Mouse (Mus musculus): ENCODE measurements around the gene Rln1. TPM values are rescaled to one million over a fixed set of nuclear protein-coding genes. Genes with fewer than 3 reads are reported as not detected.
A peak's percentile ranks its signal among the peaks of the same experiment; 100 is the strongest.

The Rln1 gene
- polyA plus RNA-seq, 1 experiment from 2014 or later = 4.6 TPM

DNA sequence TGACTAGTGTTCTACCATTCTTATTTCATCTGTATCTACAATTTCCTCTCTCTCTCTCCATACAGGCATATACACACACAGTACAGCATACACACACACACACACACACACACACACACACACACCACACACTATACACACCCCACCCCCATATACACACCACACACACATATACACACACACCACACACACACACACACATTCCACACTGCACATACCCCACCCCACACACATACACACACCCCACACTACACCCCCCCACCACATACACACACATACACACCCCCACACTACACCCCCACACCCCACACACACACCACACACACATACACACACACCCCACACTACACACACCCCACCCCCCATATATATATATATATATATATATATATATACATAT, 10.4 kb upstream of the Rln1 start:
- Histone ChIP-seq H3K9me3 (ENCODE audit: control insufficient read depth, low read length) (no peaks in the 10 kb centered on the region), H3K27me3 (replicated peaks; ENCODE audit: control insufficient read depth, insufficient read depth, low read length) (no peaks in the 10 kb centered on the region), H3K9ac (ENCODE audit: low read depth, low read length) (no peak overlapping the region), H3K36me3 (ENCODE audit: control insufficient read depth, insufficient read depth, low read length) (no peaks in the 10 kb centered on the region), H3K27ac (ENCODE audit: low read depth, low read length) (no peak overlapping the region), H3K4me3 (ENCODE audit: low read length) (no peak overlapping the region), H3K4me1 (ENCODE audit: control insufficient read depth, insufficient read depth, low read depth, low read length) (no peaks in the 10 kb centered on the region), H3K4me2 (ENCODE audit: low read length) (no peak overlapping the region)
- no peak for ATAC-seq

DNA sequence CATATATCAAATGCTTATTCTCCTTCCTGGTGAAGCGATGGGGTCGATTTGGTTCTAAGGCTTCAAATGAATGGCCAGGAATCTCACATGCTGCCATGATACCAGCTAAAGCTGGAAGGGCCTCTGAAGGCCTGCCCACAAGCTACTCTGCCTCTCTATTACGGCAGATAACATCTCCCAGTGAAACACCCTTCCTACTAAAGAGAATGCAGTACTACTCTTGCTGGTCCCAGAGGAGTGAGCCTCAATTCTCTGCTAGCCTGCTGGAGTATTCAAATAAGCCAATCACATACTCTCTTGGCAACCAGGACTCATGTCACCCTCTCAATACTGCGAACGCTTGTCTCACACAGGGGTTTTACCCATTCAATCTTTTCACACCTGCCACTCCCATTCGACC, 7.8 kb upstream of the Rln1 start:
- Histone ChIP-seq H3K36me3 (ENCODE audit: control insufficient read depth, insufficient read depth, low read length) (no peaks in the 10 kb centered on the region), H3K27ac (ENCODE audit: low read depth, low read length) (no peak overlapping the region), H3K4me3 (ENCODE audit: low read length) (no peak overlapping the region), H3K4me2 (ENCODE audit: low read length) (no peak overlapping the region), H3K27me3 (replicated peaks; ENCODE audit: control insufficient read depth, insufficient read depth, low read length) (no peaks in the 10 kb centered on the region), H3K9ac (ENCODE audit: low read depth, low read length) (no peak overlapping the region), H3K4me1 (ENCODE audit: control insufficient read depth, insufficient read depth, low read depth, low read length) (no peaks in the 10 kb centered on the region), H3K9me3 (ENCODE audit: control insufficient read depth, low read length) (no peaks in the 10 kb centered on the region)
- no peak for ATAC-seq
- WGBS = 81% methylated on average over 6 of the region's 6 CpGs

DNA sequence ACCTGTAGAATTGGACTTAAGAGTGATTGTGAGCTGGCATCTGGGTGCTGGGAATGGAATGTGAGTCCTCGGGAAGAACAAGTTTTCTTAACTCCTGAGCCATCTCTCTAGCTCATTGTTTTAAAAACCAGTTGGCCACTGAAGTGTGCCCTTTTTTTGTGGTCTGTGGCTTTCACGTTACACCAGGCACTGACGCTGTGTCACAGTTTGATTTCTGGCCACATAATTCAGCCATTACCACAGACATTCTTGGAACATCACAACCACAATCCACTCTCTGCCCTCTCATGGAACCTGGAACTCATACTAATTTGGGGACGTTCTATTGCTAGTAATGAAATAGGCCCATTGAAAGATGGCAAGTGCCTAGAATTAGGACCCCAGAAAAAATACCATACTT, 6.6 kb upstream of the Rln1 start:
- Histone ChIP-seq H3K4me3 (ENCODE audit: low read length) (no peak overlapping the region), H3K9me3 (ENCODE audit: control insufficient read depth, low read length) (no peaks in the 10 kb centered on the region), H3K4me2 (ENCODE audit: low read length) (no peak overlapping the region), H3K4me1 (ENCODE audit: control insufficient read depth, insufficient read depth, low read depth, low read length) (no peaks in the 10 kb centered on the region), H3K36me3 (ENCODE audit: control insufficient read depth, insufficient read depth, low read length) (no peaks in the 10 kb centered on the region), H3K9ac (ENCODE audit: low read depth, low read length) (no peak overlapping the region), H3K27ac (ENCODE audit: low read depth, low read length) (no peak overlapping the region), H3K27me3 (replicated peaks; ENCODE audit: control insufficient read depth, insufficient read depth, low read length) (no peaks in the 10 kb centered on the region)
- WGBS = 82% methylated on average over 4 of the region's 4 CpGs
- no peak for ATAC-seq

DNA sequence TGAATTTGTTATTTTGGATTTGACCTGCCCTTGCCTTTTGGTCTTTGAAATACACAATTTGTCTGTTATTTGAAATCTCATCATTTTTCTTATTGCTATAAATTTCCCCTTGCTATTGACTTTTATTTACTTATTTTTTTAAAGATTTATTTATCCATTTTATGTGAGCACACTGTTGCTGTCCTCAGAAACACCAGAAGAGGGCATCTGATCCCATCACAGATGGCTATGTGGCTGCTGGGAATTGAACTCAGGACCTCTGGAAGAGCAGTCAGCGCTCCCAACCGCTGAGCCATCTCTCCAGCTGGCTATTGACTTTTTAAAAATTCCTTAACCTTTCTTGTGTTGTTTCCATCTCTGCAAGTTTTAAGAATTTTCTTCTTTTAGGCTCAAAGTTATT, 2.2 kb upstream of the Rln1 start:
- Histone ChIP-seq H3K9me3 (ENCODE audit: control insufficient read depth, low read length) (no peaks in the 10 kb centered on the region), H3K4me3 (ENCODE audit: low read length) (no peak overlapping the region), H3K27ac (ENCODE audit: low read depth, low read length) (no peak overlapping the region), H3K27me3 (replicated peaks; ENCODE audit: control insufficient read depth, insufficient read depth, low read length) (0 out of 2 replicates have a peak, but pooled peaks cover 2% of the 10 kb centered on the region), H3K4me1 (ENCODE audit: control insufficient read depth, insufficient read depth, low read depth, low read length) (peaks cover 6% of the 10 kb centered on the region; the same call in 1 of the 2 replicates), H3K4me2 (ENCODE audit: low read length) (no peak overlapping the region), H3K9ac (ENCODE audit: low read depth, low read length) (no peak overlapping the region), H3K36me3 (ENCODE audit: control insufficient read depth, insufficient read depth, low read length) (no peaks in the 10 kb centered on the region)
- WGBS = 81% methylated on average over 2 of the region's 2 CpGs
- ATAC-seq = no peak

GRCm38 (mm10) chr19:29326822-29327552, 7.5 kb downstream of the Rln1 start:
- no peaks in the 10 kb centered on the region for H3K27me3 ChIP-seq (replicated peaks; ENCODE audit: control insufficient read depth, insufficient read depth, low read length)
- H3K4me3 ChIP-seq (ENCODE audit: low read length) = no peak overlapping the region
- no peak overlapping the region for H3K27ac ChIP-seq (ENCODE audit: low read depth, low read length)
- H3K9ac ChIP-seq (ENCODE audit: low read depth, low read length) = no peak overlapping the region
- H3K36me3 ChIP-seq (ENCODE audit: control insufficient read depth, insufficient read depth, low read length) = no peaks in the 10 kb centered on the region
- no peaks in the 10 kb centered on the region for H3K9me3 ChIP-seq (ENCODE audit: control insufficient read depth, low read length)
- H3K4me1 ChIP-seq (ENCODE audit: control insufficient read depth, insufficient read depth, low read depth, low read length) = peaks cover 5% of the 10 kb centered on the region
- WGBS = 69% methylated on average over 13 of the region's 13 CpGs
- no peak overlapping the region for H3K4me2 ChIP-seq (ENCODE audit: low read length)
- ATAC-seq = no peak

DNA sequence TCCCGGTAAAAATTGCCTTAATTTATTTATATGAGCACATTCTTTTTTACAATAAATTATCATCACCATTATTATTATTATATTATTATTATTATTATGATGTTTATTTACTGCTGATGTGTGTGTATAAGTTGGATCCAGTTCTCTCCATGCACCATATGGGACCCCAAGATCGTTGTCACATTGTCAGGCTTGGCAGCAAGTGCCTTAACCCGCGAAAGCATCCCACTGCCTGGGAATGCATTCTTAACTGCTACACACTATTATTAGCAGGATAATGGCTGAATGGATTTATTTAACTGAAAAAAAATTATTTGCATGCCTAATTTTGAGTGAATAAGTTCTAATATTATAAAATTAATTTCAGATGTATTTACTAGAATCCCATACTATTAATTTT, 8.1 kb downstream of the Rln1 start:
- H3K36me3 ChIP-seq (ENCODE audit: control insufficient read depth, insufficient read depth, low read length) = no peaks in the 10 kb centered on the region
- no peak overlapping the region for H3K27ac ChIP-seq (ENCODE audit: low read depth, low read length)
- no peaks in the 10 kb centered on the region for H3K9me3 ChIP-seq (ENCODE audit: control insufficient read depth, low read length)
- WGBS = 79% methylated on average over 4 of the region's 4 CpGs
- no peak for ATAC-seq
- no peak overlapping the region for H3K4me2 ChIP-seq (ENCODE audit: low read length)
- no peak overlapping the region for H3K4me3 ChIP-seq (ENCODE audit: low read length)
- no peaks in the 10 kb centered on the region for H3K27me3 ChIP-seq (replicated peaks; ENCODE audit: control insufficient read depth, insufficient read depth, low read length)
- no peak overlapping the region for H3K9ac ChIP-seq (ENCODE audit: low read depth, low read length)
- H3K4me1 ChIP-seq (ENCODE audit: control insufficient read depth, insufficient read depth, low read depth, low read length) = peaks cover 5% of the 10 kb centered on the region

DNA sequence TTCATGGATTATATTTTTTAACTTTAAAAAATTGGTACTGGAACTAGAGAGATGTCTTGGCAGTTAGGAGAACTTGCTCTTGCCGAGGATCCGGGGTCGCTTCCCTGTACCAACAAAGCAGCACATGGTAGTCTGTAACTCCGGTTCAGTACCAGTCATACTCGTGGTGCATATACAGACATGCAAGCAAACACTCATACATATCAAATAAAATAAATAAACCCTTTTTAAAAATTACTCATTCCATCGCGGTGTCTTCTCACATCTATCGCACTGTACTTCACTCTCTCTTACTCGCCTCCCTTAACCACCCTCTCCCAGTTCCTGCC, 8.7 kb downstream of the Rln1 start:
- no peak overlapping the region for H3K9ac ChIP-seq (ENCODE audit: low read depth, low read length)
- H3K36me3 ChIP-seq (ENCODE audit: control insufficient read depth, insufficient read depth, low read length) = no peaks in the 10 kb centered on the region
- H3K27ac ChIP-seq (ENCODE audit: low read depth, low read length) = no peak overlapping the region
- no peak for ATAC-seq
- no peak overlapping the region for H3K4me3 ChIP-seq (ENCODE audit: low read length)
- H3K4me2 ChIP-seq (ENCODE audit: low read length) = peak overlapping the region; percentile 77
- no peaks in the 10 kb centered on the region for H3K27me3 ChIP-seq (replicated peaks; ENCODE audit: control insufficient read depth, insufficient read depth, low read length)
- 70% methylated on average over 9 of the region's 9 CpGs for WGBS
- H3K4me1 ChIP-seq (ENCODE audit: control insufficient read depth, insufficient read depth, low read depth, low read length) = peaks cover 5% of the 10 kb centered on the region
- no peaks in the 10 kb centered on the region for H3K9me3 ChIP-seq (ENCODE audit: control insufficient read depth, low read length)

- H3K4me2 ChIP-seq (ENCODE audit: low read length) = peak within 1 kb of the TSS; percentile 77
- peak within 1 kb of the TSS; percentile 22; the same call in 1 of the 2 replicates for H3K9ac ChIP-seq (ENCODE audit: low read depth, low read length)
- peaks cover 5% of the 10 kb centered on the region for H3K4me1 ChIP-seq (ENCODE audit: control insufficient read depth, insufficient read depth, low read depth, low read length)
- WGBS = 9% methylated on average over 18 of the region's 31 CpGs
- peak; percentile 91 for ATAC-seq
- no peaks in the 10 kb centered on the region for H3K9me3 ChIP-seq (ENCODE audit: control insufficient read depth, low read length)
- no peaks in the 10 kb centered on the region for H3K36me3 ChIP-seq (ENCODE audit: control insufficient read depth, insufficient read depth, low read length)
- no peak within 1 kb of the TSS for H3K27ac ChIP-seq (ENCODE audit: low read depth, low read length)
- H3K27me3 ChIP-seq (replicated peaks; ENCODE audit: control insufficient read depth, insufficient read depth, low read length) = no peaks in the 10 kb centered on the region
- peak within 1 kb of the TSS; percentile 40 for H3K4me3 ChIP-seq (ENCODE audit: low read length)
Measured at GRCm38 (mm10) chr19:29325053-29325851, 9.2 kb downstream of the Rln1 start, which contains the start of gene Insl6. Gene Insl6 (minus strand): TSS chr19:29325356.

GRCm38 (mm10) chr19:29323416-29324049, 10.9 kb downstream of the Rln1 start:
- Histone ChIP-seq H3K9ac (ENCODE audit: low read depth, low read length) (no peak overlapping the region), H3K27me3 (replicated peaks; ENCODE audit: control insufficient read depth, insufficient read depth, low read length) (no peaks in the 10 kb centered on the region), H3K4me3 (ENCODE audit: low read length) (no peak overlapping the region), H3K9me3 (ENCODE audit: control insufficient read depth, low read length) (no peaks in the 10 kb centered on the region), H3K27ac (ENCODE audit: low read depth, low read length) (no peak overlapping the region), H3K4me2 (ENCODE audit: low read length) (no peak overlapping the region), H3K4me1 (ENCODE audit: control insufficient read depth, insufficient read depth, low read depth, low read length) (peaks cover 5% of the 10 kb centered on the region), H3K36me3 (ENCODE audit: control insufficient read depth, insufficient read depth, low read length) (no peaks in the 10 kb centered on the region)
- no peak for ATAC-seq
- 81% methylated on average over 8 of the region's 8 CpGs for WGBS

Data from hindbrain, embryonic 16.5 days (tissue).